Mouse (Mus musculus) olfactory bulb, adult 2 months (tissue): ENCODE data around the gene Hist1h3i. TPM values are rescaled to one million over a fixed set of nuclear protein-coding genes. Genes with fewer than 3 reads are reported as not detected.
"Not testable (repeated sequence)": the region's sequence is repeated elsewhere in the genome, so short reads cannot be mapped to it uniquely, and the experiment has no call there.

Experiments used
- H3K27ac ChIP-seq: fragments of 200-500 bp; 2 replicates; pipeline ENCODE4 v1.5.1; 2012; ENCODE audit warnings: low read depth, low read length; ENCODE audit not compliant: insufficient read depth
- H3K4me1 ChIP-seq: fragments of 200-500 bp; 2 replicates; pipeline ENCODE4 v1.6.1; 2012; ENCODE audit warnings: low read length; ENCODE audit not compliant: control insufficient read depth, insufficient read depth
- H3K4me3 ChIP-seq: fragments of 200-500 bp; 2 replicates; pipeline ENCODE4 v1.5.1; 2012; ENCODE audit warnings: mild to moderate bottlenecking, low read depth, low read length, moderate library complexity; ENCODE audit not compliant: insufficient read depth
- CTCF ChIP-seq: fragments of 200-500 bp; IDR thresholded peaks from 2 replicates; pipeline ENCODE4 v1.5.1; 2012; ENCODE audit warnings: low read depth, mild to moderate bottlenecking, low read length, moderate library complexity; ENCODE audit not compliant: insufficient read depth
- POLR2A ChIP-seq: fragments of 200-500 bp; IDR thresholded peaks from 2 replicates; pipeline ENCODE4 v1.6.1; 2012; ENCODE audit warnings: mild to moderate bottlenecking, low read depth, low read length, moderate library complexity; ENCODE audit not compliant: insufficient read depth
- WGBS: fragments of 180-500 bp; shearing (Covaris S2); methylation state at CpG from one replicate; pipeline ENCODE4 v1.1.7; 2018; 5-methylcytosine and 5-hydroxymethylcytosine counted together
- polyA plus RNA-seq: library from polyadenylated mRNA; stranded (reverse); fragments of >200 nt; gene quantifications from 2 replicates; pipeline ENCODE4 v1.2.4, GENCODE M21; 2012; ENCODE audit warnings: low replicate concordance; ENCODE audit not compliant: missing spikeins, insufficient read depth, insufficient read length

The Hist1h3i gene
- polyA plus RNA-seq = not detected in 2 replicates

- peak within 1 kb of the TSS; percentile 70; the same call in 1 of the 2 replicates for H3K27ac ChIP-seq
- H3K4me3 ChIP-seq = peak within 1 kb of the TSS; percentile 59
- 0% methylated on average over 17 of the region's 20 CpGs for WGBS
- TF ChIP-seq POLR2A (no peak), CTCF (no peak)
- no peaks in the 10 kb centered on the region; the same call in 1 of the 2 replicates for H3K4me1 ChIP-seq
Observed at GRCm38 (mm10) chr13:21783255-21783617, at the start of gene Hist1h3i. Gene Hist1h3i, minus strand, starts transcription at chr13:21783370.

GRCm38 (mm10) chr13:21831418-21832394 lies 48.5 kb upstream of the Hist1h3i start, which contains the start of gene Hist1h4n:
Gene Hist1h4n, minus strand, starts transcription at chr13:21832196.
- WGBS = 0% methylated on average over 26 of the region's 58 CpGs
- peak within 1 kb of the TSS; percentile 31 for H3K4me3 ChIP-seq
- H3K27ac ChIP-seq, H3K4me1 ChIP-seq: not testable (repeated sequence)
- TF ChIP-seq POLR2A = 0 out of 2 replicates have a peak, but pooled peaks have one; percentile 42

GRCm38 (mm10) chr13:21830344-21830743 lies 47.2 kb upstream of the Hist1h3i start:
- no peak overlapping the region for H3K27ac ChIP-seq
- TF ChIP-seq CTCF (no peak), POLR2A (no peak)
- H3K4me1 ChIP-seq = no peaks in the 10 kb centered on the region; the same call in 1 of the 2 replicates
- no peak overlapping the region for H3K4me3 ChIP-seq
- 93% methylated on average over 10 of the region's 10 CpGs for WGBS

GRCm38 (mm10) chr13:21828511-21828910 lies 45.3 kb upstream of the Hist1h3i start:
- 83% methylated on average over 3 of the region's 3 CpGs for WGBS
- H3K27ac ChIP-seq = no peak overlapping the region
- no peak overlapping the region for H3K4me3 ChIP-seq
- TF ChIP-seq CTCF = no peak
- no peak for TF ChIP-seq POLR2A
- no peaks in the 10 kb centered on the region; the same call in 1 of the 2 replicates for H3K4me1 ChIP-seq

- H3K4me3 ChIP-seq, H3K27ac ChIP-seq, H3K4me1 ChIP-seq: not testable (repeated sequence)
- WGBS = 62% methylated on average over 7 of the region's 16 CpGs
Observed at GRCm38 (mm10) chr13:21820082-21820890, 37.1 kb upstream of the Hist1h3i start.

GRCm38 (mm10) chr13:21812092-21812491 lies 28.9 kb upstream of the Hist1h3i start:
- peak overlapping the region; percentile 29 for H3K4me3 ChIP-seq
- H3K27ac ChIP-seq, H3K4me1 ChIP-seq: not testable (repeated sequence)
- under 1% methylated on average over 12 of the region's 14 CpGs for WGBS

GRCm38 (mm10) chr13:21811539-21811938 lies 28.4 kb upstream of the Hist1h3i start, which contains the start of gene Hist1h4m:
Gene Hist1h4m, plus strand, starts transcription at chr13:21811746.
- peak within 1 kb of the TSS; percentile 29 for H3K4me3 ChIP-seq
- H3K27ac ChIP-seq, H3K4me1 ChIP-seq: not testable (repeated sequence)
- WGBS = no CpG with 5 or more reads among the region's 24 CpGs

GRCm38 (mm10) chr13:21811074-21811473 lies 27.9 kb upstream of the Hist1h3i start:
- WGBS = no CpG with 5 or more reads among the region's 8 CpGs

GRCm38 (mm10) chr13:21810073-21810472 lies 26.9 kb upstream of the Hist1h3i start, which contains the start of the genes Hist1h2bq and Hist1h2ao:
Gene Hist1h2bq, minus strand, starts transcription at chr13:21810197.
Gene Hist1h2ao, plus strand, starts transcription at chr13:21810465.
- not testable (repeated sequence) for H3K27ac ChIP-seq, H3K4me3 ChIP-seq, H3K4me1 ChIP-seq
- WGBS = no CpG with 5 or more reads among the region's 23 CpGs

More at GRCm38 (mm10) chr13:21811074-21811473, 27.9 kb upstream of the Hist1h3i start:
- not testable (repeated sequence) for H3K4me1 ChIP-seq, H3K4me3 ChIP-seq, H3K27ac ChIP-seq

- H3K27ac ChIP-seq = not testable (repeated sequence)
- WGBS = no CpG with 5 or more reads among the region's 4 CpGs
Observed at GRCm38 (mm10) chr13:21803058-21803457, 19.9 kb upstream of the Hist1h3i start.

GRCm38 (mm10) chr13:21797163-21797562 lies 14.0 kb upstream of the Hist1h3i start:
- not testable (repeated sequence) for H3K4me3 ChIP-seq, H3K27ac ChIP-seq, H3K4me1 ChIP-seq

More at GRCm38 (mm10) chr13:21803058-21803457, 19.9 kb upstream of the Hist1h3i start:
- not testable (repeated sequence) for H3K4me3 ChIP-seq, H3K4me1 ChIP-seq
